Mouse (Mus musculus): ENCODE measurements around the gene Cacna2d2.

Cacna2d2 gene

DNA sequence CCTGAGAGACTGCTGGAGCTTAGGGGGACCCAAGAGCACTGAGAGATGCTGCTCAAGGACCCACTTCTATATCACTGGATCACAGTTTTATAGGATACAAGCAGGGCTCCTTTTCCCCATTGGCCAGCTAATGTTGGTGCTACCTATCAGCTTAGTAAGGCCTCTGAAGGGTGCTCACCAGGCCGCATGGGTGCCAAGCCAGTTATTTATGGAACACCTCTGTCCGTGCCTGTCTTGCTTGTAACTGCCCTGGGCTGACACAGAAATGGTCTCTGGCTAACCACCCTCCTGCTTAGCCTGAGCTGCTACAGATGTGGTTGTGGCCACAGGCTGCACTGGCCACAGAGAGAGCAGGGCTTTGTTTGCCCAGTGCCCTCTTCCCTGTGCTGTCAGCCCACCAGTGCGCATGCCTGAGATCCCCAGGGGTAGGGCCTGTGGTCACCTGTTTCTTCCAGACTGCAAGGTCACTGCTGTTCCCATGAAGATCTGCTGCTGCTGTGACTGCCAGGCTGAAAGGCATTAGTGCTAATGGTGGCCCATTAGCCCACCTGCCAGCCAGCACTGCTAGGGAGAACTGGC lies 101.4 kb downstream of the Cacna2d2 start:
- DNase-seq (ENCODE audit: low read depth): no peak

DNA sequence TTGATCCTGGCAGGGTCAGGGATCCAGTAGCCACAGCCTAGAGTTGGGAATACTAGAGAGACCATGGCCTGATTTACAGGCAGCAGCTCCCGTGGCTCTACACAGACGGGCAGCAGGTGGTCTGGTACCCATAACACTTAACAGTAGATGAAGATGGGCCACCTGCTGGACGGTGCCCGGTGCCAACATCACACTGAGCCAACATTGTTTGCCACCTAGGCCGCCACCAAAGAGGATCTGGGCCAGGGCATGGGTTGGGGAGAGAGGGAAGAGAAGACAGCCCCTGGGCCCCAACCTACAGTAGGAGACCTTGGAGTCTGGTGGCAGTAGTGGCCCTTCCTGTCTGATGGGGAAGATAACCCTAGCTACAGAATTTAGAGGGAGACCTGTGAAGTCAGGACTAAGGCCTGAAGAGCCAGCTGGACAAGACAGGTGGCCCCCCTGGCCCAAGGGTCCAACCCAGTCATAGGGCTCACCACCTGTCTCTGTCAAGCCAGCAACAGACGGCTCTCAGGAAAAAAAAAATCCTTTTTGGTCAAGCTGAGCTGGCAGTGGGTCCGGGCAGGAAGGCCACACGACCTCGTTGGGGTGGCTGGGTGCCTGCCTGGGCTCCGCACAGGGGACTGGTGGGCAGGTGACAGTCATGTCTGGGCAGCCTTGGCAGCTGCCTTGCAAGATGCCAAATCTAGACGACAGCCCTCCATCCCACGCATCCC lies 102.9 kb downstream of the Cacna2d2 start:
- no peak for DNase-seq (ENCODE audit: low read depth)

DNA sequence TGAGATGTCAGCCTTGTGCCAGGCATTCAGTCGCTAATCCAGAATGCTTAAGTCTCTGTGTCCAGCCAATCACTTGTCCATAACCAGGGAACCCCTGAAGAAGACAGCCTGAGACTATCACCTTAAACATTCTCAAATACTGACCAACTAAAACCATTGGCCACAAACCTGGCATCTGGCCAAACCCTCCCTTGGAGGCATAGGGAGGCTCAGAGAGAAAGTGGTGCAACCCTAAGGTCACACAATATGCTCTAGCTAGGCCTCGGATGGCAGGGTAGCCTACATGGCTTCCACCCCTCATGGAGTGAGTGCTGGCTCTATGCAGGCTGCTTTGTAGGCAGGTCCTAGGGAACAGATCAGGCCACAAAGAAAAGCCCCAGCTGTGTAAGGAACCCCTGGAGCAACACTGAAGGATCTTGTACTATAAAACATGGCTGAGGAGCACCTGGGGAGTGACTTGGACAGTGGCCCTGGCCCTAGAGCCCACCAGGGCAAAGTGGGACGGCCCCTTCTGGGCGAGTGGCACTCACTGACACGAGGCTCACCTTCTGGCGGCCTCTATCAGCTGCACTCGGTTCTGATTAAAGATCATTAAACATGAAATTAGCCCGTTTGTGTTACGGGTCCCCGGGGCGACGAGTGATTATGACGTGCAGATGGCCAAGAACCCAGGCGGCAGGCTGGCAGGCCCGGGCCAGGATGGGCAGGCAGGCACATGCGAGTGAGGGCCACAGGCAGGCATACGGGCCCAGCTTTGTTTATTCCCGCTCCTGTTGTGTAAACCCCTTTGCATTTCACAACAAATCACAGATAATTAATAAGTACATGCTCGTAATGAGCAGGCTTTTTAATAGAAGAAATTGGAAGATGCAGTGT lies 105.5 kb downstream of the Cacna2d2 start:
- DNase-seq (ENCODE audit: low read depth): no peak

- DNase-seq (ENCODE audit: low read depth): no peak
Observed at GRCm38 (mm10) chr9:107508266-107508665, 108.9 kb downstream of the Cacna2d2 start.

GRCm38 (mm10) chr9:107510384-107511100 lies 111.1 kb downstream of the Cacna2d2 start:
- DNase-seq (ENCODE audit: low read depth): no peak

DNA sequence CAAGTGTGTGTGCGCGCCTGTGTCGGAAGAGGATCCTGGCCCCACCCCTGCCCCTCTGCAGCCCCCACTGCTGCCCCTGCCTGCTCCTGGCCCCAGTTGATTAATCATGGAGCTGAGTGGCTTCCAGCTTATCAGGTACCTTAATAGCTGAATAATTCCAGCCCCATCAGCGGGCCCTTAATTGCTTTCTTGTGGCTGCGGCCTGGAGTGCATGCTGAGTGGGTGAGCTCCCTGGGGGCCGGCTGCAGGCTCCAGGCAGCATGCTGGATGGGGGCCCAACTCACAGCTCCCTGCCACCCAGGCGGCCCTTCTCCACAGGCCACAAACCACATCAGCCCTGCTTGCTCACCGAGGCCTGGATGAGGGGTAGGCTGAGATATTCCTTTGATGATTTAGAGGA lies 112.0 kb downstream of the Cacna2d2 start:
- DNase-seq (ENCODE audit: low read depth): no peak

DNA sequence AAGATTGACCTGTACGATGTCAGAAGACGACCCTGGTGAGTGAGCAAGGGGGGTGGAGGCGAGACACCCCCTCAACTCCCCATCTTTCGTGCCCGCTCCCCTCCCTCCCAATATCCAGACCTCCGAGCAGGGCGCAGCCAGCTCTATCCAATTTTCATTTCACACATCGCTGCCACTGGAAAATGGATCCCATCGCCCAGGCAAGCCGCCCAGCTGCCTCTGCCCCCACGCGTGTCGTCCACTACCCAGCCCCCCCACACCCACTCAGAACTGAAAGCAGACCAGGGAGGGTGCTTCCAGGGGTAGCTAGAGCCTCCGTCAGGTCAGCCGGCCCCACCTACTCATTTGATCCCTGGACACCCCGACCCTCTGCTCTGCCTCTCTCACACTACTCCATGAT lies 112.9 kb downstream of the Cacna2d2 start:
- DNase-seq (ENCODE audit: low read depth): no peak

DNA sequence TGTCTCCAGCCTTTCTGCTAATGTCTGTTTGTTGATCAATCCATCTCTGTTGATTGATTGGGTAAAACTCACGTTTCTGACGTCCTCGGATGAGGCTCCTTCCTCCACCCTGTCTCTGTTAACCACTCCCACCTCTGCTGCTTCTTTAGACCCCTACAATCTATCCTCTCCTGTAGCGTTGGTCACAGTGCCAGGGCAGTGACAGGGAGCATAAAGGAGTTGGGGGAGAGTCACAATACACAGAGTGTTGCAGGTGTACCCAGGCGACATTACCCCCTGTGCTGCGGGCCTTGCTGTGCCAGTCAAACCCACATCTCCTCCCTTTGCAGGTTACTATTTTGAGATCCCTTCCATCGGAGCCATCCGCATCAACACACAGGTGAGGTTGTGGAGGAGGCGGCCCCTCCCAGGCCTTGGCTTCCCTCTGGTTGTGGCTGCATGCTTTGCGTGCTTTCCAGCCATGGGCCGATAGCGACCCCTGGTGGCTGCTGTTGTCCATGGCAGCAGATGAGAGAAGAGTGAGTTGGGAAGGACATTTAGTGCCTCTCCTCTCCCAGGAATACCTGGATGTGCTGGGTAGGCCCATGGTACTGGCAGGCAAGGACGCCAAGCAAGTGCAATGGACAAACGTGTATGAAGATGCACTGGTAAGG lies 115.0 kb downstream of the Cacna2d2 start:
- DNase-seq (ENCODE audit: low read depth): peak; percentile 25

GRCm38 (mm10) chr9:107520331-107520730 lies 120.9 kb downstream of the Cacna2d2 start:
- DNase-seq (ENCODE audit: low read depth): no peak

GRCm38 (mm10) chr9:107521190-107521589 lies 121.8 kb downstream of the Cacna2d2 start:
- DNase-seq (ENCODE audit: low read depth): no peak

- DNase-seq (ENCODE audit: low read depth): no peak
Observed at GRCm38 (mm10) chr9:107521711-107522399, 122.4 kb downstream of the Cacna2d2 start.

DNA sequence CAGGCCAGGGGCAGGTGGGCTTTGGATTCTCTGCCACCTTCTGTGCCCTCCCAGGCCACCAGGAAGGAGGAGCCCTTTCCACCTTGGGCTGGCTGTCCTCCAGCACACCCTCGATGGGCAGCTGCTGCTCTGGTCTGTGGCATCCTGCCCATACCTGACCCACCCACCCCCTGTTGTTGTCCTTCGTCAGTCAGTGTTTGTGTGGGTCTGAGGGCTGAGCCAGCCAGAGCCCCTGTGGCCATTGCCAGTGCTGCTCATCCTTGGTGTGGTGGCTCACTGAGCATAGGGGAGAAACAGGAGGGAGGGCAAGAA lies 122.9 kb downstream of the Cacna2d2 start:
- DNase-seq (ENCODE audit: low read depth): no peak

DNA sequence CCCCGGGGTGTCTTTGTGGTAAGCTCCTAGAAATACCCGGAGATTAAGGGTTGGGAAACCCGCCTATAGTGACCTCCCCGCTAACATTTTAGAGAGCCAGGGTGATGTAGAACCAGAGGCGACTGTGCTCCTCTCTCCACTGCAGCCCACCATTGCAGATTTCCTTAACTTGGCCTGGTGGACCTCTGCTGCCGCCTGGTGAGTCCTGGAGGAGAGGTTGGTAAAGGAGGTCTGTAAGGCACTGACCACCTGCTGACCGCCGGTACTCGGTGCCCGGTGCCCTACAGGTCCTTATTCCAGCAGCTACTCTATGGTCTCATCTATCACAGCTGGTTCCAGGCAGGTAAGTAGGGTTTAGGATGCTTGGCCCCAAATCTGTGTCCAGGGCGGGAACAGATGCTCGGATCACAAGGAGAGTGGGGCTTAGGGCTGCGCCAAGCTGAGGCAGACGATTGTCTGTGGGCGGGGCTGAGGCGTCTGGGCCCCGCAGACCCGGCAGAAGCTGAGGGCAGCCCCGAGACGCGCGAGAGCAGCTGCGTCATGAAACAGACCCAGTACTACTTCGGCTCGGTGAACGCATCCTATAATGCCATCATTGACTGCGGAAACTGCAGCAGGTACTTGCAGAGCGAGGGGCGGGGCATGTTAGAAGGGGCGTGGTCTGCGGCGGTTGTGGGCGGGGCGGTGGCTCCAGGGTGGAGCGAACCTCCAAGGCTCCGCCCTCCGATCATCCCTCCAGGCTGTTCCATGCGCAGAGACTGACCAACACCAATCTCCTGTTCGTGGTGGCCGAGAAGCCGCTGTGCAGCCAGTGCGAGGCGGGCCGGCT lies 127.0 kb downstream of the Cacna2d2 start:
- no peak for DNase-seq (ENCODE audit: low read depth)

GRCm38 (mm10) chr9:107533791-107534407 lies 134.5 kb downstream of the Cacna2d2 start, which contains the start of gene Tmem115:
Gene Tmem115, plus strand, starts transcription at chr9:107533945.
- peak; percentile 97 for DNase-seq (ENCODE audit: low read depth)

- DNase-seq (ENCODE audit: low read depth): no peak
Observed at GRCm38 (mm10) chr9:107534408-107535202, 135.2 kb downstream of the Cacna2d2 start.

DNA sequence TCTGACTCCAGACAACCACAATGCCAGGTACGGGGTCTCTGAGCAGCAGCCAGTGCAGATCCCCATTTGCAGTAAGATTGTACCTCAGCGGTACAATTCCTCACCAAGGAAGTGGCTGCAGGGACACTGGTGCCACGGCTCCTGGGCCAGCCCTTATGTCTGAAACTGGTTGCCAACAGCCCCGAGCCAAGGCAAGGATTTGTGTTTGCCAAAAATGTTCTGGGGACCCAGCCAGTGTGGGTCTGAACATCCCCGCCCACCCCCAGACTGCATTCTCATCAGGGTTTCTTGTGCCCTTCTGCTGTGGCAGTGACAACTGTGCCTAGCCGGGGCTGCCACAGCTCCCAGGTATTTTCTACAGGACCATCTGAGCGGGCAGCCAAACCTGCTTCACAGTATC lies 138.8 kb downstream of the Cacna2d2 start:
- no peak for DNase-seq (ENCODE audit: low read depth)

- DNase-seq (ENCODE audit: low read depth): no peak
Observed at GRCm38 (mm10) chr9:107538711-107539110, 139.3 kb downstream of the Cacna2d2 start.

GRCm38 (mm10) chr9:107539940-107540339 lies 140.5 kb downstream of the Cacna2d2 start:
- DNase-seq (ENCODE audit: low read depth): no peak

GRCm38 (mm10) chr9:107540420-107540819 lies 141.0 kb downstream of the Cacna2d2 start:
- no peak for DNase-seq (ENCODE audit: low read depth)

Measured in fibroblast of lung, adult 2 months (primary cell).